Comparison of ENCODE assay signal across 29 mouse cellular contexts in the genomic region with DNA sequence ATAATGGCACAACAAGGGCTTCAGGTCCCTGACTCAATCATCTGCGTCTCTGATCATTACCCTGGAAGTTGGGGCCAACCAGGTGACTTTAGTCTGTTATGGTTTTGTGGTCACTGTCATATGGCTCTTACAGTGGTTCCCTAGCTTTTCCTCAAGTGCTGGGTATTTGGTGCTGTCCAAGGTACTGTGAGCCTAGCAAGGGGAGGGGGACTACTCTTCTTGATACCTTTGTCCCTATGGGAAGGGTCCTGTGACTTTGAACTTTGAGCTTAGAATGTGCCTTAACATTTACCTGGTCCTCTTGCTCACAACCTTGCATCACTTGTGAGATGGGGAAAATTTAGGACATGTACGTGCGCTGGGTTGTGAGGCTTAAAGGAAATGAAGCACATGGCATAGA. TPM values are rescaled to one million over a fixed set of nuclear protein-coding genes. Genes with fewer than 3 reads are reported as not detected.
A peak's percentile ranks its signal among the peaks of the same experiment; 100 is the strongest.
DNase-seq lines count a peak whose midpoint lies in the region; ATAC-seq and TF ChIP-seq lines count a peak whose summit lies in the region.
"Had no signal": no experiment of that assay in that cellular context is flagged by ENCODE, and none has a peak within 500 bp of the region (broad histone marks: within the 10 kb centered on the region; RNA-seq: fewer than 3 reads in every experiment).

No protein-coding gene starts in this region.

- H3K4me1 ChIP-seq in hindbrain, embryonic 11.5 days (replicated peaks; ENCODE audit: control insufficient read depth, insufficient read depth, low read length) = no peaks in the 10 kb centered on the region
- no peaks in the 10 kb centered on the region for H3K4me1 ChIP-seq in hindbrain, embryonic 14.5 days (replicated peaks; ENCODE audit: control insufficient read depth, insufficient read depth, low read length)
- no peaks in the 10 kb centered on the region for H3K4me1 ChIP-seq in lung, embryonic 14.5 days (ENCODE audit: insufficient read depth)
- H3K4me1 ChIP-seq in embryonic facial prominence, embryonic 14.5 days (ENCODE audit: control insufficient read depth, insufficient read depth, low read length) = no peaks in the 10 kb centered on the region
- no peaks in the 10 kb centered on the region for H3K4me1 ChIP-seq in midbrain, embryonic 11.5 days (ENCODE audit: control insufficient read depth, insufficient read depth, low read length)
- H3K4me1 ChIP-seq: embryonic facial prominence, embryonic 12.5 days; forebrain, embryonic 12.5 days; hindbrain, embryonic 13.5 days had no signal

- no peak for TF ChIP-seq CTCF in lung, embryonic 14.5 days (IDR thresholded peaks at IDR 0.05; ENCODE audit: low read depth)

- H3K27me3 ChIP-seq in hindbrain, embryonic 11.5 days (ENCODE audit: control insufficient read depth, insufficient read depth, low read length) = no peaks in the 10 kb centered on the region
- H3K27me3 ChIP-seq in hindbrain, embryonic 14.5 days (ENCODE audit: control insufficient read depth, insufficient read depth, low read length) = no peaks in the 10 kb centered on the region
- no peaks in the 10 kb centered on the region for H3K27me3 ChIP-seq in lung, embryonic 14.5 days (ENCODE audit: insufficient read depth, low read length)
- no peaks in the 10 kb centered on the region for H3K27me3 ChIP-seq in embryonic facial prominence, embryonic 14.5 days (replicated peaks; ENCODE audit: control insufficient read depth, insufficient read depth, low read length)
- no peaks in the 10 kb centered on the region for H3K27me3 ChIP-seq in midbrain, embryonic 11.5 days (ENCODE audit: control insufficient read depth, insufficient read depth, low read length)
- H3K27me3 ChIP-seq: embryonic facial prominence, embryonic 12.5 days; hindbrain, embryonic 13.5 days had no signal

- H3K4me3 ChIP-seq in hindbrain, embryonic 11.5 days (ENCODE audit: low read depth, low read length) = no peak overlapping the region
- H3K4me3 ChIP-seq in hindbrain, embryonic 14.5 days (replicated peaks; ENCODE audit: low read length) = no peak overlapping the region
- H3K4me3 ChIP-seq in lung, embryonic 14.5 days (ENCODE audit: low read depth, low read length) = no peak overlapping the region
- H3K4me3 ChIP-seq in embryonic facial prominence, embryonic 14.5 days (ENCODE audit: low read depth, low read length) = no peak overlapping the region
- no peak overlapping the region for H3K4me3 ChIP-seq in midbrain, embryonic 11.5 days (ENCODE audit: low read depth, low read length)
- H3K4me3 ChIP-seq: embryonic facial prominence, embryonic 12.5 days; erythroblast, embryonic 14.5 days; forebrain, embryonic 12.5 days; hindbrain, embryonic 13.5 days had no signal

- H3K9me3 ChIP-seq in hindbrain, embryonic 11.5 days (ENCODE audit: control insufficient read depth, low read length) = no peaks in the 10 kb centered on the region
- no peaks in the 10 kb centered on the region for H3K9me3 ChIP-seq in hindbrain, embryonic 14.5 days (ENCODE audit: control insufficient read depth, low read length)
- no peaks in the 10 kb centered on the region for H3K9me3 ChIP-seq in lung, embryonic 14.5 days (ENCODE audit: low read depth, low read length)
- no peaks in the 10 kb centered on the region for H3K9me3 ChIP-seq in embryonic facial prominence, embryonic 14.5 days (ENCODE audit: control insufficient read depth, low read length)
- H3K9me3 ChIP-seq in midbrain, embryonic 11.5 days (ENCODE audit: control insufficient read depth, low read length) = no peaks in the 10 kb centered on the region
- H3K9me3 ChIP-seq: embryonic facial prominence, embryonic 12.5 days; forebrain, embryonic 12.5 days; hindbrain, embryonic 13.5 days had no signal

- H3K9ac ChIP-seq in hindbrain, embryonic 11.5 days (ENCODE audit: low read depth, low read length) = no peak overlapping the region
- no peak overlapping the region for H3K9ac ChIP-seq in hindbrain, embryonic 14.5 days
- no peak overlapping the region for H3K9ac ChIP-seq in lung, embryonic 14.5 days
- no peak overlapping the region for H3K9ac ChIP-seq in embryonic facial prominence, embryonic 14.5 days (ENCODE audit: low read depth, low read length)
- H3K9ac ChIP-seq in midbrain, embryonic 11.5 days (ENCODE audit: low read length) = no peak overlapping the region
- H3K9ac ChIP-seq: embryonic facial prominence, embryonic 12.5 days; forebrain, embryonic 12.5 days; hindbrain, embryonic 13.5 days had no signal

- DNase-seq in hindbrain, embryonic 11.5 days (ENCODE audit: low spot score) = peak; percentile 31
- no peak for DNase-seq in hindbrain, embryonic 14.5 days (ENCODE audit: low spot score)
- peak; percentile 44 for DNase-seq in lung, embryonic 14.5 days
- DNase-seq in lung, postnatal 36 days = no peak
- DNase-seq in embryo, embryonic 11 days = peak; percentile 45
- peak; percentile 14 for DNase-seq in embryonic facial prominence, embryonic 14.5 days (ENCODE audit: low spot score)
- no peak for DNase-seq in kidney, postnatal 25 days
- DNase-seq in midbrain, embryonic 11.5 days (ENCODE audit: low spot score, missing footprints) = no peak
- DNase-seq: adrenal gland, adult 2 months; adrenal gland, postnatal 14 days; B cell, adult 2 months; cerebellum, adult 11 months; cerebellum, adult 2 months; cerebellum, adult 9-11 months; cerebellum, postnatal 25 days; gastrocnemius, postnatal 10 days; gastrocnemius, postnatal 36 days; kidney, adult 11 months; kidney, adult 8-10 months had no signal

- no peak overlapping the region for H3K4me2 ChIP-seq in hindbrain, embryonic 11.5 days (replicated peaks; ENCODE audit: low read depth, low read length)
- H3K4me2 ChIP-seq in hindbrain, embryonic 14.5 days (replicated peaks) = no peak overlapping the region
- no peak overlapping the region for H3K4me2 ChIP-seq in lung, embryonic 14.5 days
- no peak overlapping the region for H3K4me2 ChIP-seq in embryonic facial prominence, embryonic 14.5 days (ENCODE audit: low read depth, low read length)
- H3K4me2 ChIP-seq in midbrain, embryonic 11.5 days = no peak overlapping the region
- H3K4me2 ChIP-seq: embryonic facial prominence, embryonic 12.5 days; forebrain, embryonic 12.5 days; heart, embryonic 11.5 days; hindbrain, embryonic 13.5 days had no signal

- no peak overlapping the region for H3K27ac ChIP-seq in hindbrain, embryonic 11.5 days (ENCODE audit: low read depth, low read length)
- no peak overlapping the region for H3K27ac ChIP-seq in hindbrain, embryonic 14.5 days
- no peak overlapping the region for H3K27ac ChIP-seq in lung, embryonic 14.5 days (ENCODE audit: low read depth)
- H3K27ac ChIP-seq in embryonic facial prominence, embryonic 14.5 days (replicated peaks; ENCODE audit: low read depth, low read length) = no peak overlapping the region
- no peak overlapping the region for H3K27ac ChIP-seq in midbrain, embryonic 11.5 days (ENCODE audit: low read depth, low read length)
- H3K27ac ChIP-seq: embryonic facial prominence, embryonic 12.5 days; forebrain, embryonic 12.5 days; hindbrain, embryonic 13.5 days; hindbrain, postnatal 0 days had no signal

- no peak for ATAC-seq in hindbrain, embryonic 11.5 days (ENCODE audit: low FRiP score)
- no peak for ATAC-seq in hindbrain, embryonic 14.5 days (ENCODE audit: low FRiP score)
- no peak for ATAC-seq in lung, embryonic 14.5 days (ENCODE audit: insufficient read depth)
- ATAC-seq in embryonic facial prominence, embryonic 14.5 days (ENCODE audit: low read depth) = no peak
- no peak for ATAC-seq in midbrain, embryonic 11.5 days (ENCODE audit: low FRiP score)
- ATAC-seq: forebrain, embryonic 16.5 days; hindbrain, postnatal 0 days; inflammation-experienced regulatory T-cells, adult 6 months had no signal

- H3K36me3 ChIP-seq in hindbrain, embryonic 11.5 days (ENCODE audit: control insufficient read depth, insufficient read depth, low read length) = no peaks in the 10 kb centered on the region
- H3K36me3 ChIP-seq in hindbrain, embryonic 14.5 days (replicated peaks; ENCODE audit: control insufficient read depth, insufficient read depth) = no peaks in the 10 kb centered on the region
- H3K36me3 ChIP-seq in lung, embryonic 14.5 days (ENCODE audit: insufficient read depth) = no peaks in the 10 kb centered on the region
- H3K36me3 ChIP-seq in embryonic facial prominence, embryonic 14.5 days (ENCODE audit: control insufficient read depth, insufficient read depth, low read length) = no peaks in the 10 kb centered on the region
- H3K36me3 ChIP-seq in midbrain, embryonic 11.5 days (ENCODE audit: control insufficient read depth, insufficient read depth, low read length) = no peaks in the 10 kb centered on the region
- H3K36me3 ChIP-seq: embryonic facial prominence, embryonic 12.5 days; forebrain, embryonic 12.5 days; hindbrain, embryonic 13.5 days had no signal

- WGBS in hindbrain, embryonic 11.5 days = 68% methylated on average over 3 of the region's 3 CpGs
- 66% methylated on average over 3 of the region's 3 CpGs for WGBS in hindbrain, embryonic 14.5 days
- 50% methylated on average over 3 of the region's 3 CpGs for WGBS in lung, embryonic 14.5 days
- WGBS in embryonic facial prominence, embryonic 14.5 days = 58% methylated on average over 3 of the region's 3 CpGs
- WGBS in midbrain, embryonic 11.5 days = 65% methylated on average over 3 of the region's 3 CpGs

RNA-seq across cellular contexts. Expression of a gene that starts 13.3 kb away (rescaled TPM):
- 23.2 and 25.5 TPM in 2 replicates for polyA plus RNA-seq in hindbrain, embryonic 11.5 days (2014; fragmentation: Nextera tagmentation; extraction: Ambion mirVana)
- polyA plus RNA-seq in hindbrain, embryonic 14.5 days (2014; fragmentation: Nextera tagmentation; extraction: Ambion mirVana) = 24.5 and 33.0 TPM in 2 replicates
- polyA plus RNA-seq in lung, embryonic 14.5 days (2014; fragmentation: Nextera tagmentation; extraction: Ambion mirVana) = not detected in 2 replicates
- 0.77 and 0.97 TPM in 2 replicates for polyA plus RNA-seq in embryonic facial prominence, embryonic 14.5 days (2014; fragmentation: Nextera tagmentation; extraction: Ambion mirVana)
- polyA plus RNA-seq in midbrain, embryonic 11.5 days (2014; fragmentation: Nextera tagmentation; extraction: Ambion mirVana) = 3.1 and 3.4 TPM in 2 replicates
- polyA plus RNA-seq: adrenal gland, adult 2 months; erythroblast, embryonic 14.5 days; heart, embryonic 14.5 days; heart, postnatal 0 days; inflammation-experienced regulatory T-cells, adult 6 months had no signal

Comparison
In these comparisons a context has a peak if more than half of its experiments do, and no peak if none do; other contexts are left out.
1. DNase-seq: peak in hindbrain, embryonic 11.5 days (single experiment), lung, embryonic 14.5 days (single experiment), embryo, embryonic 11 days (single experiment) and embryonic facial prominence, embryonic 14.5 days (single experiment); none in hindbrain, embryonic 14.5 days (single experiment), lung, postnatal 36 days (single experiment), kidney, postnatal 25 days (0 of 2) and midbrain, embryonic 11.5 days (single experiment).